Mouse (Mus musculus) heart, embryonic 14.5 days (tissue): ENCODE measurements around the gene Inava. TPM values are rescaled to one million over a fixed set of nuclear protein-coding genes. Genes with fewer than 3 reads are reported as not detected.
A peak's percentile ranks its signal among the peaks of the same experiment; 100 is the strongest.

Source experiments
- ATAC-seq: fragments of 200-750 bp; cut with Nextera tagmentation; 2 replicates; pipeline ENCODE4 v1.8.0; 2017; ENCODE audit warnings: low read depth, moderate TSS enrichment; ENCODE audit not compliant: insufficient number of reproducible peaks, insufficient read depth, low FRiP score
- H3K27ac ChIP-seq, 2 experiments: fragments of 200-500 bp in 1 of 2; fragments of 300-500 bp in 1 of 2; sonication (generic) in 1 of 2; replicated peaks in 1 of 2; 2 replicates each; pipeline ENCODE4 v1.5.1; 2012 to 2014; ENCODE audit warnings: low read depth in 2 of 2, low read length in 2 of 2, control low read depth in 1 of 2, mild to moderate bottlenecking in 1 of 2, mixed read lengths in 1 of 2; ENCODE audit not compliant: control insufficient read depth in 1 of 2, insufficient read depth in 1 of 2
- H3K27me3 ChIP-seq: fragments of 300-500 bp; sonication (generic); 2 replicates; pipeline ENCODE4 v1.6.1; 2014; ENCODE audit warnings: mild to moderate bottlenecking, low read length, control low read depth; ENCODE audit not compliant: control insufficient read depth, insufficient read depth
- H3K36me3 ChIP-seq: fragments of 300-500 bp; sonication (generic); 2 replicates; pipeline ENCODE4 v1.6.1; 2014; ENCODE audit warnings: mild to moderate bottlenecking, control low read depth, low read length, mixed read lengths; ENCODE audit not compliant: control insufficient read depth, insufficient read depth
- H3K4me1 ChIP-seq, 2 experiments: fragments of 200-500 bp in 1 of 2; fragments of 300-500 bp in 1 of 2; sonication (generic) in 1 of 2; 2 replicates each; pipeline ENCODE4 v1.6.1; 2012 to 2014; ENCODE audit warnings: low read length in 2 of 2, control low read depth in 1 of 2, mixed read lengths in 1 of 2; ENCODE audit not compliant: control insufficient read depth in 2 of 2, insufficient read depth in 2 of 2
- H3K4me2 ChIP-seq: fragments of 300-500 bp; sonication (generic); 2 replicates; pipeline ENCODE4 v1.6.1; 2014; ENCODE audit warnings: mild to moderate bottlenecking, low read length
- H3K4me3 ChIP-seq, 2 experiments: fragments of 200-500 bp in 1 of 2; fragments of 300-500 bp in 1 of 2; sonication (generic) in 1 of 2; 2 replicates each; pipeline ENCODE4 v1.5.1; 2012 to 2014; ENCODE audit warnings: low read length in 2 of 2, mild to moderate bottlenecking in 2 of 2, control low read depth in 1 of 2, low read depth in 1 of 2, moderate library complexity in 1 of 2; ENCODE audit not compliant: control insufficient read depth in 1 of 2, insufficient read depth in 1 of 2
- H3K9ac ChIP-seq: fragments of 300-500 bp; sonication (generic); 2 replicates; pipeline ENCODE4 v1.6.1; 2014; ENCODE audit warnings: mild to moderate bottlenecking, low read length
- H3K9me3 ChIP-seq: fragments of 300-500 bp; sonication (generic); 2 replicates; pipeline ENCODE4 v1.6.1; 2016; ENCODE audit warnings: low read length, control low read depth; ENCODE audit not compliant: control insufficient read depth
- WGBS: fragments of 180-500 bp; shearing (Covaris S2); extraction: QIAGEN DNeasy Blood & Tissue Kit; methylation state at CpG from one replicate; pipeline ENCODE4 v1.1.7; 2014; 5-methylcytosine and 5-hydroxymethylcytosine counted together
- polyA plus RNA-seq: library from polyadenylated mRNA; unstranded; fragments of >200 nt; fragmentation: Nextera tagmentation; extraction: Ambion mirVana; gene quantifications from 2 replicates; pipeline ENCODE4 v1.2.1, GENCODE M21; 2014

Inava gene
- polyA plus RNA-seq, result 0.08 and 0.30 TPM in 2 replicates

DNA sequence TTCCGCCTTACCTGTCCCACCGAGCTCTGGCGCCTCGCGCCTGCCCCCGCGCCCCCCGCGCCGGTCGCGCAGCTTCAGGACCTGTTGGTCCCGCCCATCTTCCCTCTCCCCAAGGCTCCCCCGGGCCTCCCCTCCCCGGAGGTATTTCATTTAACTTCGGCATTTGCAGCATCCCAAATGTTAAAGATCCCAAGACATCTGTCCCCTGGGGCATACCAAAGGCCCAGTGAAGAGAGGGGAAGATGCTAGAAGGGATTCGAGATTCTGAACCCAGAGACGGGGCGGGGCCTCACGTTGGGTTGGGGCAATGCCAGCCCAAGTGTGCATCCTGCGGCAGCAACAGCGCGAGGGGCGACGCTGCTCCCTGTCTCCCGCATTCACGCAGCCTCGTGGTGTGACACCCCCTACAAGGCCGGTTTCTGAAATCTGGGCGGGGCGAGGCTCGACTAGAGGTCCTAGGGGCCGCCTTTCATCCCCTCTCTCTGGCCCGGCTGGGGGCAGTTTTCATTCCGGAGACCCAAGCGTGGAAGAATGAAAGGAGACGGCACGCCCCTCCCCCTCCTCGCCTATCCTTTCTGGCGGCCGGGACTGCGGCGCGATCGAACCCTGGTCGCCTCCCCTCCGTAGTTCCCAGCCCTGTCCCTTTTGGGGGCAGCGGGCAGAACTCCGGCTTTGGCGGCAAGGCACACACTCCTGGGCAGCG is at the start of gene Inava:
TSS of gene Inava (minus strand) at position 373 of the 703 bp plus-strand sequence.
- no peak within 1 kb of the TSS for H3K27ac ChIP-seq
- ATAC-seq, result peak; percentile 24; the same call in 1 of the 2 replicates
- H3K9me3 ChIP-seq, result no peaks in the 10 kb centered on the region
- peak within 1 kb of the TSS; percentile 53 to 58 for H3K4me3 ChIP-seq
- peak within 1 kb of the TSS; percentile 51 for H3K9ac ChIP-seq
- H3K4me2 ChIP-seq, result peak within 1 kb of the TSS; percentile 91
- peaks cover 0 to 12% of the 10 kb centered on the region in 2 experiments; a peak in 2 of 4 replicates for H3K4me1 ChIP-seq
- H3K27me3 ChIP-seq, result peaks cover 52% of the 10 kb centered on the region
- H3K36me3 ChIP-seq, result no peaks in the 10 kb centered on the region
- WGBS, result 1% methylated on average over 50 of the region's 51 CpGs

DNA sequence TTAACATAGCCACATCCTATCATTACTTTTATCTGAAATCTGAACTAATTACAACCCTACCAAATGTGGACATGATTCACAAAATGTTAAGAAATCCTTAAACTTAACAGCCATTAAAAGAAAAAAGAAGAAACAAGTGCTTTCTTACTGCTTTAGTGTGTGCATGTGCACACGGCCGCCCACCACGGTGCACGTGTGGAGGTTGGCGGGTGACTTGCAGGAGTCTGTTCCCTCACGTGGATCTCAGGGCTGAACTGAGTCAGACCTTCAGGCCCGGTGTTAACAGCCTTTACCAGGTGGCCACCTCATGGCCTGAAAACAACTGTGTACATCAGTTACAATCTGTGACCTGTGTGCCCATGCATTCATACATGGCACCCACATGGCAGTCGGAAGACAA is 43.3 kb upstream of the Inava start:
- H3K4me2 ChIP-seq, result no peak overlapping the region
- H3K9ac ChIP-seq, result no peak overlapping the region
- peaks cover 95% of the 10 kb centered on the region for H3K36me3 ChIP-seq
- no peak overlapping the region for H3K4me3 ChIP-seq
- 90% methylated on average over 8 of the region's 8 CpGs for WGBS
- no peaks in the 10 kb centered on the region for H3K9me3 ChIP-seq
- no peak for ATAC-seq
- H3K4me1 ChIP-seq, result no peaks in the 10 kb centered on the region
- no peak overlapping the region for H3K27ac ChIP-seq
- no peaks in the 10 kb centered on the region for H3K27me3 ChIP-seq

DNA sequence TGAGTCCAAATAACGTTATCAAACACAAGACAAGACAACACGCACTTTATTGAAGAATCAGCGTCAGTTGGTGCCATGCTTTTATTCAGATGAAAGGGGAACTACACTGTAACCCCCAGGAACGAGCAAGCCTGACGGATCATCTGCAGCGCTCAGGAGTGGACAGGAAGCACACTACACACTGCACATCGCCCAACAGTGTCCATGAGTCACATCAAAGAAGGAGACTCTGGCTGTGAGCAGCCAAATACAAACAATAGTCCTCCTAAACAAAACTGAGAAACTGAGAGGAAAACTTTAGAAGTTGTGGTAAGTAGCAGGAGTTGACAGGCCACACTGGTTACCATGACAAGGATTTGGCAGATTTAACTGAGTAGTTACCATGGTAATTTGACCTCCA is 34.2 kb upstream of the Inava start:
- H3K4me3 ChIP-seq, result no peak overlapping the region
- H3K27me3 ChIP-seq, result peaks cover 3% of the 10 kb centered on the region; the same call in 1 of the 2 replicates
- no peak overlapping the region for H3K4me2 ChIP-seq
- H3K27ac ChIP-seq, result no peak overlapping the region
- peaks cover 51% of the 10 kb centered on the region for H3K36me3 ChIP-seq
- no peak for ATAC-seq
- WGBS, result 80% methylated on average over 7 of the region's 7 CpGs
- no peaks in the 10 kb centered on the region for H3K4me1 ChIP-seq
- H3K9ac ChIP-seq, result no peak overlapping the region
- H3K9me3 ChIP-seq, result no peaks in the 10 kb centered on the region

DNA sequence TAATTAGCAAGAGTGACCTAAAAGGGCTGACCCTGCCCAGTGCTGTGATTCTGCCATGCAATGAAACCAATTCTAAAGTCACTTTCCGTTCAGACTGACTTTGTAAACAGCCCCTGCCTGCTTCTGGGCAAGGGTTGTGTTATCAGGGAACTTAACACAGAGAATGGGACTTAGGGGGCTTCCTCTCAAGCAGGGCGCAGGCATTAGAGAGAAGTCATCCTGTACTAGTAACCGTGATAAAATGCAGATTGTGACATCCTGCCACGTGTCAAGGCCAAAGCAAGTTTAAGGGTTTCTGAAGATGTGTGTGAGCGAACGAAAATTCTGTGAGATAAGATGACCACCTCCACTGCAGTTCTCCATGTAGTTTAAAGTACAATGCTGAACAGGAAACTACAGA is 32.1 kb upstream of the Inava start:
- Histone ChIP-seq H3K36me3 (peaks cover 31% of the 10 kb centered on the region), H3K9me3 (no peaks in the 10 kb centered on the region), H3K4me3 (no peak overlapping the region), H3K4me2 (no peak overlapping the region), H3K4me1 (no peaks in the 10 kb centered on the region), H3K27me3 (peaks cover 18% of the 10 kb centered on the region), H3K27ac (no peak overlapping the region), H3K9ac (no peak overlapping the region)
- ATAC-seq, result no peak
- WGBS, result 23% methylated on average over 6 of the region's 6 CpGs

DNA sequence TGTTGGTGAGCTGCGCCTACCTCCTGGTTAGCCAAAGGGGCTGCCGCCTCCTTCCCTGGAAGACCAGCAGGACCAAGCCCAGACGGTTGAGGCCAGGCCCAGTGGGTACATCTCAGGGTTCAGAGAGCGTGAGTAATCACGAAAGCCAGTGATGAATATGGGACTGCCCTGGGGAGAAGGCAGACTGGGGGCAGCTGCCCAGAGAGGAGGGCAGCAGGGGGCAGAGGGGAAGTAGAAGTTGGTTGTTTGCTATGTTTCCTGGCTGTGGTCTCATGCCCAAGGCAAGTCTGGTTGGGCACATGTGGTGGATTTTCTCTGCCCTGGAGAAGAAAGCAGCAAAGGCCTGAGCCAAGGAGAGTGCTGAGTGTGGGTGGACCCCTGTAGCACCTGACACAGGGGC is 29.3 kb upstream of the Inava start:
- H3K4me3 ChIP-seq, result no peak overlapping the region
- peaks cover 9% of the 10 kb centered on the region; the same call in 1 of the 2 replicates for H3K36me3 ChIP-seq
- WGBS, result 82% methylated on average over 5 of the region's 5 CpGs
- H3K9me3 ChIP-seq, result no peaks in the 10 kb centered on the region
- H3K27ac ChIP-seq, result no peak overlapping the region
- H3K4me1 ChIP-seq, result peaks cover 7 to 13% of the 10 kb centered on the region in 2 experiments
- H3K4me2 ChIP-seq, result no peak overlapping the region
- H3K9ac ChIP-seq, result no peak overlapping the region
- ATAC-seq, result no peak
- H3K27me3 ChIP-seq, result peaks cover 46% of the 10 kb centered on the region

DNA sequence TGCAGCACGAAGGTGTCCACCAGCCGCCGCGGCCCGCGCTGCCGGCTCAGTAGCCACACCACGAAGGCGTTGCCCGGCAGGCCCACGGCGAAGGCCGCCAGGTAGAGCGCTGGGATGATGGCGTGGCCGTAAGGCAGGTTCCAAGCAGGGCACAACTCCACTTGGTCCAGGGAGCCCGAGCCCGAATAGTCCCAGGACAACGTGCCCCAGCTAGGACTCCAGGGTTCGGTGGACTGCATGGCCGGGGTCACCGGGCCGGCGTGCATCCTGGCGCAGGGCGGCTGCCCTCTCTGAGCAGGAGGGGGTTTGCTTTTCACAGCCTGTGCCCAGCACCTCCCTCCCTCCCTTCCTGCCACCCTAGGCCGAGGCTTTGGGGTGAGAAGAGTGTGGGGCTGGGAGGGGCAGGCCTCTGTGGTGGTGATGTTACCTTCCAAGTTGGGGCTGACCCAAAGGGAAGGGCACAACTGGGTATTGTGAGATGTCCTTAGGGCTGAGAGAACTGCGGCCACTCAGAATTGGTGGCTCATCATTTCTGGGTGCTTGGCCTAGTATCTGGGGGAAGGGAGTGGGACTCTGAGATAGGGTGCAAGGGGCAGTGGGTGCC is 26.7 kb upstream of the Inava start, which contains the start of gene Gpr25:
TSS of gene Gpr25 (minus strand) at position 239 of the 604 bp plus-strand sequence.
- Histone ChIP-seq H3K9me3 (no peaks in the 10 kb centered on the region), H3K36me3 (no peaks in the 10 kb centered on the region), H3K4me1 (peaks cover 7 to 16% of the 10 kb centered on the region in 2 experiments), H3K27me3 (peaks cover 64% of the 10 kb centered on the region), H3K4me3 (peak within 1 kb of the TSS; percentile 54 to 58), H3K9ac (peak within 1 kb of the TSS; percentile 68), H3K4me2 (peak within 1 kb of the TSS; percentile 96), H3K27ac (no peak within 1 kb of the TSS; a peak in 1 of 4 replicates)
- 8% methylated on average over 27 of the region's 28 CpGs for WGBS
- ATAC-seq, result 0 out of 2 replicates have a peak, but pooled peaks have one; percentile 12

DNA sequence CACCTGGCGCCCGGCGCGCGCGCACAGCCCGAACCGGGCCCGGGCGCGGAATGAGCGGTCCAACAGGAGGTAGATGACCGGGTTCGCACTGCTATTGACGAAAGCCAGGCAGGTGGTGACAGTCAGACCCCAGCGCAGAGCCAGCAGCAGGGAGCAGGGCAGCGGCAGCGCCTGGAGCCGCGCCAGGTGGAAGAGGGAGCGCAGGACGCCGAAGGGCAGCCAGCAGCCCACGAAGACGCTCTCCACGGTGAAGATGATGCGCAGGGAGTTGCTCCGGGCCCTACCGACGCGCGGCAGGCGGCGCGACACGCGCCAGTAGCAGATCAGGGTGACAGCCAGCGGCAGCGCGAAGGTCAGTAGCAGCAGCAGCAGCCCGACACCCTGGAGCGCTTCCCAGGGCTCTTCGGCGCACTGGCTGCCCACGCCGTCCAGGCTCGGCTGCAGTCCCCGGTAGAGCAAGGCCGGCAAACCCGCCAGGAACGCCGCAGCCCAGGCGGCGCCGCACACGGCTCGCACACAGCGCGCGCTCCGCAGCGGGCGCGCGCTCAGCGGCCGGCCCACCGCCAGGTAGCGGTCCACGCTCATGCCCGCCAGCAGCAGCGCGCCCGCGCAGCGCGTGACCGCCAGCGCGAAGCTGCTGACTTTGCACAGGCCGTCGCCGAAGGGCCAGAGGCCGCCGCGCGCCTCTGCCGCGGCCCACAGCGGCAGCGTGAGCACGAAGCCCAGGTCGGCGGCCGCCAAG is 26.0 kb upstream of the Inava start:
- no peaks in the 10 kb centered on the region for H3K9me3 ChIP-seq
- H3K4me1 ChIP-seq, result peaks cover 7 to 19% of the 10 kb centered on the region in 2 experiments
- H3K4me3 ChIP-seq, result peak overlapping the region; percentile 54 to 58
- H3K27ac ChIP-seq, result no peak overlapping the region; a peak in 1 of 4 replicates
- H3K4me2 ChIP-seq, result peak overlapping the region; percentile 96
- no peaks in the 10 kb centered on the region for H3K36me3 ChIP-seq
- H3K9ac ChIP-seq, result peak overlapping the region; percentile 68
- peak; percentile 60 for ATAC-seq
- H3K27me3 ChIP-seq, result peaks cover 64% of the 10 kb centered on the region
- 2% methylated on average over 89 of the region's 95 CpGs for WGBS
